In the genomic region with DNA sequence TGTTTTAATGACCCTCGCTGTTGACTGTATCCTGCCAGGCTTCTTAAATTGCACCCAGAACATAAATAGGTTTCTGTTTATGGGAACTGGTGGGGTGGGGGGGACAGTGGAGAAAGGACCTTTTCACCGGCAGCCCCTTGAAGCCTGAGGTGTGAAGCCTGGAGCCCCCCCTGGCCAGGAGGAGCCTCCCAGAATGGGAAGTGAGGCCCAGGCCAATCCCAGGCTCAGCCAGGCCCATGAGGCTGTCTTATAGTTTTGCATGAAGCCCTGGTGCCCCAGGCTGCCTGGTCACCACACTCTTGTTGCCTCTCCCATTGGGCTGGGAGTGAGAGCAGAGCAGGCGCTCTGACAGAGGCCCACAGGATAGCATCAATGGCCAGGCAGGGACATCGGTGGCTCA, we compare ENCODE assay signal across 17 mouse cellular contexts.
"Had no signal": no experiment of that assay in that cellular context is flagged by ENCODE, and none has a peak within 500 bp of the region (broad histone marks: within the 10 kb centered on the region; RNA-seq: fewer than 3 reads in every experiment).

No protein-coding gene starts in this region.

- H3K4me1 ChIP-seq: liver, embryonic 15.5 days had no signal

- H3K27me3 ChIP-seq: kidney, embryonic 15.5 days; neural tube, embryonic 13.5 days had no signal

- DNase-seq: kidney, adult 11 months; kidney, adult 8-10 months; kidney, postnatal 10 days; kidney, postnatal 4 days; liver; lung, adult 2 months; lung, postnatal 14 days; lung, postnatal 4 days; thymus, adult 18-20 months; thymus, postnatal 36 days had no signal

- H3K9me3 ChIP-seq: kidney, embryonic 15.5 days; liver, embryonic 12.5 days; liver, embryonic 15.5 days; midbrain, embryonic 12.5 days; neural tube, embryonic 13.5 days had no signal

- H3K36me3 ChIP-seq: kidney, embryonic 15.5 days; liver, embryonic 12.5 days; liver, embryonic 15.5 days; midbrain, embryonic 12.5 days; neural tube, embryonic 13.5 days had no signal

- ATAC-seq: liver, embryonic 12.5 days; midbrain, embryonic 16.5 days had no signal

- H3K27ac ChIP-seq: kidney, embryonic 15.5 days; liver, embryonic 12.5 days; liver, embryonic 15.5 days; midbrain, embryonic 12.5 days; neural tube, embryonic 13.5 days had no signal

- H3K4me3 ChIP-seq: kidney, embryonic 15.5 days; liver, embryonic 12.5 days; liver, embryonic 15.5 days; midbrain, embryonic 12.5 days; myocyte; neural tube, embryonic 13.5 days had no signal

- H3K4me2 ChIP-seq: kidney, embryonic 15.5 days; liver, embryonic 12.5 days; liver, embryonic 15.5 days; midbrain, embryonic 12.5 days; neural tube, embryonic 13.5 days had no signal

- H3K9ac ChIP-seq: kidney, embryonic 15.5 days; liver, embryonic 12.5 days; liver, embryonic 15.5 days; midbrain, embryonic 12.5 days; neural tube, embryonic 13.5 days had no signal
